Mouse (Mus musculus): ENCODE results near the gene Cux1.
A peak's percentile ranks its signal among the peaks of the same experiment; 100 is the strongest.

Gene Cux1

GRCm38 (mm10) chr5:136506262-136506661 is 61.0 kb downstream of the Cux1 start:
- no peak for DNase-seq (ENCODE audit: low read depth)

- DNase-seq (ENCODE audit: low read depth), result peak; percentile 58
Observed at GRCm38 (mm10) chr5:136502491-136503086, 64.7 kb downstream of the Cux1 start.

GRCm38 (mm10) chr5:136500307-136500871 is 66.9 kb downstream of the Cux1 start:
- peak; percentile 43 for DNase-seq (ENCODE audit: low read depth)

GRCm38 (mm10) chr5:136499316-136499715 is 68.0 kb downstream of the Cux1 start:
- DNase-seq (ENCODE audit: low read depth), result no peak

- no peak for DNase-seq (ENCODE audit: low read depth)
Observed at GRCm38 (mm10) chr5:136498741-136499140, 68.5 kb downstream of the Cux1 start.

GRCm38 (mm10) chr5:136497301-136497700 is 70.0 kb downstream of the Cux1 start:
- DNase-seq (ENCODE audit: low read depth), result no peak

- DNase-seq (ENCODE audit: low read depth), result no peak
Observed at GRCm38 (mm10) chr5:136495581-136495980, 71.7 kb downstream of the Cux1 start.

GRCm38 (mm10) chr5:136494927-136495326 is 72.4 kb downstream of the Cux1 start:
- DNase-seq (ENCODE audit: low read depth), result no peak

GRCm38 (mm10) chr5:136494288-136494687 is 73.0 kb downstream of the Cux1 start:
- DNase-seq (ENCODE audit: low read depth), result no peak

- peak; percentile 69 for DNase-seq (ENCODE audit: low read depth)
Observed at GRCm38 (mm10) chr5:136489450-136489849, 77.8 kb downstream of the Cux1 start.

- DNase-seq (ENCODE audit: low read depth), result no peak
Observed at GRCm38 (mm10) chr5:136488721-136489120, 78.6 kb downstream of the Cux1 start.

- no peak for DNase-seq (ENCODE audit: low read depth)
Observed at GRCm38 (mm10) chr5:136488223-136488622, 79.1 kb downstream of the Cux1 start.

GRCm38 (mm10) chr5:136487397-136488093 is 79.7 kb downstream of the Cux1 start:
- DNase-seq (ENCODE audit: low read depth), result no peak

- DNase-seq (ENCODE audit: low read depth), result no peak
Observed at GRCm38 (mm10) chr5:136486401-136486800, 80.9 kb downstream of the Cux1 start.

GRCm38 (mm10) chr5:136485397-136485796 is 81.9 kb downstream of the Cux1 start:
- DNase-seq (ENCODE audit: low read depth), result no peak

GRCm38 (mm10) chr5:136482434-136482833 is 84.9 kb downstream of the Cux1 start:
- DNase-seq (ENCODE audit: low read depth), result no peak

GRCm38 (mm10) chr5:136480541-136480940 is 86.7 kb downstream of the Cux1 start:
- peak; percentile 67 for DNase-seq (ENCODE audit: low read depth)

GRCm38 (mm10) chr5:136479801-136480200 is 87.5 kb downstream of the Cux1 start:
- no peak for DNase-seq (ENCODE audit: low read depth)

- DNase-seq (ENCODE audit: low read depth), result peak; percentile 41
Observed at GRCm38 (mm10) chr5:136479024-136479763, 88.1 kb downstream of the Cux1 start.

- no peak for DNase-seq (ENCODE audit: low read depth)
Observed at GRCm38 (mm10) chr5:136476272-136476671, 91.0 kb downstream of the Cux1 start.

- DNase-seq (ENCODE audit: low read depth), result peak; percentile 73
Observed at GRCm38 (mm10) chr5:136475161-136475560, 92.1 kb downstream of the Cux1 start.

- no peak for DNase-seq (ENCODE audit: low read depth)
Observed at GRCm38 (mm10) chr5:136474086-136474485, 93.2 kb downstream of the Cux1 start.

GRCm38 (mm10) chr5:136473337-136473736 is 94.0 kb downstream of the Cux1 start:
- DNase-seq (ENCODE audit: low read depth), result no peak

Measured in NIH3T3 (cell line).